Mouse (Mus musculus) hematopoietic stem cell, adult 5-6 weeks (primary cell): Measurements from ENCODE around the gene Atad3a. TPM values are rescaled to one million over a fixed set of nuclear protein-coding genes. Genes with fewer than 3 reads are reported as not detected.
"Not testable (repeated sequence)": the region's sequence is repeated elsewhere in the genome, so short reads cannot be mapped to it uniquely, and the experiment has no call there.

Experiments used
- ATAC-seq, 2 experiments: fragments of 125-278 bp in 1 of 2; replicated peaks in 1 of 2; 2 replicates each; pipeline ENCODE4 v1.8.0; 2016 to 2017; ENCODE audit warnings: inconsistent platforms in 2 of 2, mild to moderate bottlenecking in 2 of 2, moderate number of reproducible peaks in 2 of 2, low read depth in 1 of 2, moderate TSS enrichment in 1 of 2; ENCODE audit not compliant: low FRiP score in 2 of 2, poor library complexity in 2 of 2, severe bottlenecking in 2 of 2, insufficient read depth in 1 of 2, low TSS enrichment in 1 of 2
- total RNA-seq: library from RNA; stranded (forward); fragments of 172-1452, 232-1000 nt; gene quantifications from 2 replicates; pipeline ENCODE4 v1.2.3, GENCODE M21; 2017

Atad3a gene
- total RNA-seq, 1 experiment from 2014 or later, result 53.7 TPM

DNA sequence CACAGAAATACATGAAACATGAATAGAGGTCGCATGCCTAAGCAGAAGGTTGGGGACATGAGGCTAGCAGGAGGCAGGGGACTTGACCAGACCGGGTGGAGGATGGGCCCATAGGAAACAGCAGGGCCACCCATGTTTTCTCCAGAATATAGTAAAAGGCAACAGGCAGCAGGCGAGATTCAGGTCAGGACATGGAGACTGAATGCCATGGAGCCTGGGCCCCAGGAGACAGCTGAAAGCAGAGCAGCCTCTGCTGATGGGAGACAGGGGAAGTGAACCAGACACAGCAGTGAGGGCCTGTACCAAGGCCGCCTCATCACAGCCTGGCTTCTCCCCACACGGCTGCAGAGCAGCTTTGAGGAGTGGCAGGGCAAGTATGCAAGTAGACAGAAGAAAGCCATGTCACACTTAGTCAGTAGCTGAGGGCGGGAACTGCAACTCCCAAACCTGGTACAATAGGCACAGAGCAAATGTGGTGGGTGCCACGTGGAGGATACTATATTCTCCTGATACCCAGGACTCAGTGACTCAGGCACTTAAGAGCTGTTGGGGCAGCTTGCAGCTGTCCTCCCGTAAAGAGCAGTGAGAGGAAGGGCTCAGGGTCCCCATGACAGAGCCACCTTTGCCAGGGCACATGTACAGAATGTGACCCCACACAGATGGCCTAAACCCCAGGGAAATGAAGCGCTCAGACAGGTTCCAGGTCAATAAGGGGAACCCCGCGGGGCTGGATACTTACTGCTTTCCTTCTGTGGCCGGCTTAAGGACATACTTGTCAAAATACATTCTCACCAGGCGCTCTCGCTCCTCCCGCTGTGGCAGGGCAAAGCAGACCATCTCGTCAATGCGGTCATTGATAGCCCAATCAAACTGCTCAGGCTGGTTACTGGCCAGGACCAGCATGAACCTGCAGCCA, 14.1 kb downstream of the Atad3a start:
- no peak for ATAC-seq

GRCm38 (mm10) chr4:155746036-155746548, 14.8 kb downstream of the Atad3a start:
- no peak for ATAC-seq

GRCm38 (mm10) chr4:155745136-155745535, 15.8 kb downstream of the Atad3a start:
- ATAC-seq, result no peak

GRCm38 (mm10) chr4:155744474-155744873, 16.4 kb downstream of the Atad3a start:
- no peak for ATAC-seq

DNA sequence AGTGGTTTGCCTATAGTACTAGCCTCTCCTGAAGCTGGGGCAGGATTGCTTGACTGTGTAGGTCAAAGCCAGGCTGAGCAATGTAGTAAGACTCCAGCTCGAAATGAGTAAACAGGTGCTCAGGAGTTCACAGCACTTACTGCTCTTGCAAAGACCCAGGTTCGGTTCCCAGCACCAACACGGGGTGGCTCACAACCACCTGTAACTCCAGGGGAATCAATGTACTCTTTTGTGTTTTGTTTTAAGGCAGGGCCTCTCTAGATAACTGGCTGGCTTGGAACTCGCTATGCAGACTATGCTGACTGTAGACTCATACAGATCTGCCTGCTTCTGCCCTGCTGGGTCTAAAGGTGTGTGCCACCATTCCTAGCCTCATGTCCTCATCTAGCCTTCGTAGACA, 18.2 kb downstream of the Atad3a start:
- ATAC-seq, result no peak

- not testable (repeated sequence) for ATAC-seq
Observed at GRCm38 (mm10) chr4:155740681-155741080, 20.2 kb downstream of the Atad3a start.

DNA sequence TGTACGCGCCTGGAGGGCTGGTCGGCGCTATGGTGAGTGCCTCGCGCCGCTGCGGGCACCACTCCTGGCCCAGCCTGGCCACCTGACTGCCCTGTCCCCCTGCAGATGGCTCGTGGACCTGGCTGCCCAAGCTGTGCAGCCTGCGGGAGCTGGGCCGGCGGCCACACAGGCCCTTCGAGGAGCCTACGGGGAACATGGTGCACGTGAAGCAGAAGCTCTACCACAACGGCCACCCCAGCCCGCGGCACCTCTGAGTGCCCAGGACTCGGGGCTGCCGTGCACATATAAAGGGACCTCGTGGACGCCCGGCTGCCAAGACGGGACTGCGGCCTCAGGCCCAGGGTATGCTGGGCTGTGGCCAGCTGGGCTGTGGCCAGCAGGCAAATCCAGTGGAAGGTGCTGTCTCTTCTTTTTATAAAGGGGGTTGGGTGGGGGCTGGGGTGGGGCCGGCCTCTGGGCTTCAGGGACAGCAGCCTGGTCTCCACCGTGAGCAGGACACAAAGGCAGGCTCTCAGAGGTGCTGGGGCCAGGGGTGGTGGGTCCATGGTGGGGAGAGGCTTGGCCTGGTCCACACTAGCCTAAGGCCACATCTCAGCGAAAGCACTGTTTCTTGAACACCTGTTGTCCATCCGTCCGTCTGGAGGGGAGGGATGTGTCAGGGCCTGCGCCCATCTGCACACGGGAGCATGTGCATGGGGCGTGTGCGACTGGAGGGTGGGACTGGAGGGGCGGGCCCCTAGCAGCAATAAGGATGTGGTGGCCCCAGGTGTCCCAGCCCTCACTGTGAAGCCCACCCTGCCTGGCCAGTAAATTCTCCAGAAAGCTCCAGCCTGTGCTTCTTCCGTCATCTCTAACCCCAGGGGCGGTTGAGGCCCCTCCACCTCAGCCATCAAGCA, 20.9 kb downstream of the Atad3a start:
- no peak for ATAC-seq

- no peak for ATAC-seq
Observed at GRCm38 (mm10) chr4:155739152-155739551, 21.7 kb downstream of the Atad3a start.

- no peak for ATAC-seq
Observed at GRCm38 (mm10) chr4:155738262-155738661, 22.6 kb downstream of the Atad3a start.

- no peak for ATAC-seq
Observed at GRCm38 (mm10) chr4:155736421-155736820, 24.5 kb downstream of the Atad3a start.

GRCm38 (mm10) chr4:155735788-155736187, 25.1 kb downstream of the Atad3a start:
- no peak for ATAC-seq

DNA sequence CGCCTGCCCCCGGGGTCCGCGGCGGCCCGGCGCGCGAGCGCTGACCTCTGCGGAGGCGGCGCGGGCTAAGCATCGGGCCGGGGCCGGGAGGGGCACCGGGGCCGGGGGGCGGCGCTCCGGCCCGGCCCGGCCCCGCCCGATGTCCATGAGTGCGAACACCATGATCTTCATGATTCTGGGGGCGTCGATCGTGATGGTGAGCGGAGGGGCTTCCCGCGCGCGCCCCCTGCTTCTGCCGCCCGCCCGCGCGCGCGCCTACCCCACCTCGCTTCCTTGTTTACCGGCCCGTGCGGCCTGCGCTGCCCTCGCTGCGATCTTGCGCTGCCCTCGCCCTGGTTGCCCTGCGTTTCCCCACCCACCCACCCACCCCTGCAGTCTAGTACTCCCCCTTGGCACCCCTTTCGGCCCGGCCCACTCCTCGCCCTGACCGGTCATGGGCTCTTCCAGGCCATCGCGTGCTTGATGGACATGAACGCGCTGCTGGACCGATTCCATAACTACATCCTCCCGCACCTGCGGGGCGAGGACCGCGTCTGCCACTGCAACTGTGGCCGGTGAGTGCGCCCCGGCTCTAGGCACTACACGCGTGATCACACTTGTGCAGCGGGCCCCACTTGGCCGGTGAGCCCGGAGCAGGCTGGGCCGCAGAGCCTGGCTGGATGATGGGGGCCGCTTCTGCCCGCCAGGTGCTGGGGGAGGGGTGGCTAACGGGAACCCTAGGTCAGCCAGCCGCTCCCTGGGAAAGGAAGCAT, 25.8 kb downstream of the Atad3a start:
- no peak; a peak in 1 of 4 replicates for ATAC-seq

GRCm38 (mm10) chr4:155734350-155734941, 26.4 kb downstream of the Atad3a start, which contains the start of gene Tmem240:
Gene Tmem240 (plus strand): TSS chr4:155734800.
- ATAC-seq, result peak; percentile 77 to 86

- ATAC-seq, result no peak
Observed at GRCm38 (mm10) chr4:155733267-155733666, 27.6 kb downstream of the Atad3a start.

GRCm38 (mm10) chr4:155727993-155728392, 32.9 kb downstream of the Atad3a start:
- no peak for ATAC-seq

DNA sequence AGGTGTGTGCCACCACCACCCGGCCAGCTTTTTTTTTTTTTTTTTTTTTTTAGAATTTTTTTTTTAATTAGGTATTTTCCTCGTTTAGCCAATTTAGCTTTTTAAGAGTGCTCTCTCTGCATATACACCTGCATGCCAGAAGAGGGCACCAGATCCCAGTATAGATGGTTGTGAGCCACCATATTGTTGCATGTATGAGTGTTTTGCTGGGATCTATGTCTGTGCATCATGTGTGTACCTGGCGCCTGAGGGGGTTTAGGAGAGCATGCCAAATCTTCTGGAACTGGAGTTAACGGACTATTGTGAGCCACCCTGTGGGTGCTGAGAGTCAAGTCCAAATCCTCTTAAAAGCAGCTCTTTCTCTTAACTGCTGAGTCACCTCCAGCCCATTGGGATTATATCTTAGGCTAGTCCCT, 39.2 kb downstream of the Atad3a start:
- ATAC-seq, result peak; percentile 17 to 53; a peak in 1 of 4 replicates
